Mouse (Mus musculus): ENCODE data around the gene Capn12. TPM values are rescaled to one million over a fixed set of nuclear protein-coding genes. Genes with fewer than 3 reads are reported as not detected.

Capn12 gene
- total RNA-seq (2015; ENCODE audit: low replicate concordance): not detected in 2 replicates
- total RNA-seq (2017; ENCODE audit: low replicate concordance): 1.2 TPM in 1 of 2 replicates, not detected in the other

DNA sequence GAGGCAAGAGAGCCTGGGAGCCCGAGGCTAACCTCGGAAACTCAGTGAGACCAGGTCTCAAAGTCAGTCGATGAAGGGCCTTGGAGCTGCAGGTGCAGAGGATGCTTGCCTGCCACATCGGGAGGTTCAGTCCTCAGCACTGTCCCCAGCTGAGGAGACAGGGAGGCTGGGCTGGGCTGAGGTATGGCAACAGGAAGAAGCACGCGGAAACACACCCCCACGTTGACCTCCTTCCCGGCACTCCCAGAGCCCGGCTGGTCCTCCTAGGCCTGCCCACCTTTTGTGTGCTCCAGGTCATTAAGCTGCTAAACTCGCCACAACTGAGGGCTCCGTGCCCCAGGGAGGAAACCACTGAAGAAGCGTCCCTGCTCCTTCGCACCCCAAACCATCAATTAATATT is at the start of gene Capn12:
Capn12 (plus strand) TSS at position 224 of the 400 bp plus-strand sequence.
- ATAC-seq (replicated peaks; ENCODE audit: low FRiP score, poor library complexity, severe bottlenecking): no peak

DNA sequence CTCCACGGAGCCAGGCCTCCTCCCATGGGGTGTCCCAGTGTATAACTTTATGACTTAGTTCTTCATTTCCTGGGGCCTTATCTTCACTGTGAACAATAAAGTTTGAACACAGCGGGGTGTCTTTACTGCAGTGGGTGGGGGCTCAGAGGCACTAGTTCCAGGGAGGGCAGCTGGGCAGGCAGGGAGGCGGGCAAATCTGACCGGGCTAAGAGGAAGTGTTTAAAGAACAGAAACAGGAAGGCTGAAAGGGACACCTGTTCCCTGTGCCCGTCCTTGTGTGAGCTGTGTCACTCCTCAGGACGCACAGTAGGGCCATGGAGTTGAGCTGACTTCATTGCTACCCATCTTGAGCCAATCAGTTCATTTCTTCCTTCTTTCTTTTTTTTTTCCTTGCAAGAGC is 49.1 kb upstream of the Capn12 start:
- ATAC-seq (replicated peaks; ENCODE audit: low FRiP score, poor library complexity, severe bottlenecking): no peak

DNA sequence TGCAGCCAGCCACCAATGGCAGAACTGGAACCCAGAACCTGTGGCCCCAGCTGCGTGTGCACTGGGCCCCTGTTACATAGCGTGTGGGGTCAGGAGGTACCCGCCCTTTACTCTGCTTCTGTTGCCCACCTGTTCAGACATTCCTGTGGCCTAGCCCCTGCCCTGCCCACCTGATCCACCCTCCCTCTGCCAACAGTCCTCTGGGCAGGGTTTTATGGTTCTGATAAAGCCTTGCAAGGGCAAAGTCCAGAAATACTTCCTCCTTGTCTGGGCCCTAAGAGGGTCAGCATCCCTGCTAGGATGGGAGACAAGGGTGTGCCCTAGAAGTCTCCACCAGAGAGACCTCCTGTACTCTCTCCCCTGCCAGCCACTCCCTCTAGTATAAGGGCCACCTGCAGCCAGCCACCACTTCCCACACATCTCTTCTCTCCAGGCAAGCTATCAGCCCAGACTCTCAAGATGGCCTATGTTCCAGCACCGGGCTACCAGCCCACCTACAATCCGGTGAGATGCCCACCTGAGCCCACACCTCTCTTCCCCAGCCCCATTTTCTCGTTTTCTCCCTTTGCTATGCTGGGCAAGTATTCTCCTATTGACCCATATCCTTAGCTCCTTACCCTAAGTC is 47.4 kb upstream of the Capn12 start, which contains the start of gene Lgals4:
Lgals4 (plus strand) TSS at position 132 of the 625 bp plus-strand sequence.
- no peak for ATAC-seq (replicated peaks; ENCODE audit: low FRiP score, poor library complexity, severe bottlenecking)

DNA sequence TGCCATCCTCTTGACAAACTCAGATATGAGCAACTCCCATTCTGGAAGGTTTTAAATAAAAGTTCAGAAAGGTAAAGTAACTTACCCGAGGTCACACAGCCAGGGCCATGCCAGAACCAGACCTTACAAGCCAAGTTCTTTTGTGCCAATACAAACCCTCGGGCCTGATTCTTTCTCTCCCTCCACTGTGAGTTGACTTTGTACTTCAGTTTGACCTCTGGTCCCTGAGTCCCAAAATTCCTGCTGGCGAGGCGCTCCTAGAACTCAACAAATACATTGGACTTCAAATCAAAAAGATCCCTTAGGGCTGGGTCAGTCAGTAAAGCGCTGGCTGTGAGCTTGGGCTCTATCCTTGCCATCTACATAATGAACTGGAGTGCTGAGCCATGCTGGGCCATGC is 44.3 kb upstream of the Capn12 start:
- no peak for ATAC-seq (replicated peaks; ENCODE audit: low FRiP score, poor library complexity, severe bottlenecking)

DNA sequence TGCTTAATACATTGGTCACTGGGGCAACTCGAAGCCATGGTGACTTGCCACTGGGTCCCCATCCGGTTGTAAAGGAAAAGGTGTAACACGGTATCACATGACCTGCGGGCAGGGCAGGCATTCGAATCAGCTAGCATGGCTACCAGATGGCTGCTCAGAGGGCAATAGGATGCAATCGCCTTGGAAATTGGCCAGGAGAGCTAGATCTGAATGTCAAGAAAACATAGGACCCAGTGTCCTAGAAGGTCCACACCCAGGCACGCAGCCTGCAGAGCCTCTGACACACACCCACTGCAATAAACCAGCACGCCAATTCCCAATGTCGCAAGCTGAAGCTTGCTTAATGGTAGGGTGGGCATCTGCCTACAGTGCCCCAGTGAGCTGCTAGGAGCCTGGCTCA is 42.9 kb upstream of the Capn12 start:
- ATAC-seq (replicated peaks; ENCODE audit: low FRiP score, poor library complexity, severe bottlenecking): no peak

DNA sequence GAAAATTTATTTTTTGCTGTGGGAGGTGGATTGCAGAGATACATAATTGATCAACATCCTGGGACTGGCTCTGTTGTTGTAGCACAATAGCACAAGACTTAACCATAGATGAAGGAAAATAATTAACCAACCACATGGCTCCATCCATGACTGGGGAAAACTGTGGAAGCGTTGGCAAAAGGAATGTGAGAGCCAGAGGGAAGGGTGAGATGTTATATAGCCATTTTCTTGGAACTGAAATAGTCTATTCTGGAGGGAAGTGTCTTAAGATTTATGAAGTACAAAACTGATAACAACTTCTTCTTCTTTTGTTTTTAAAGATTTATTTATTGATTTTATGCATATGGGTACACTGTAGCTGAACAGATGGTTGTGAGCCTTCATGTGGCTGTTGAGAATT is 33.9 kb upstream of the Capn12 start:
- no peak for ATAC-seq (replicated peaks; ENCODE audit: low FRiP score, poor library complexity, severe bottlenecking)

DNA sequence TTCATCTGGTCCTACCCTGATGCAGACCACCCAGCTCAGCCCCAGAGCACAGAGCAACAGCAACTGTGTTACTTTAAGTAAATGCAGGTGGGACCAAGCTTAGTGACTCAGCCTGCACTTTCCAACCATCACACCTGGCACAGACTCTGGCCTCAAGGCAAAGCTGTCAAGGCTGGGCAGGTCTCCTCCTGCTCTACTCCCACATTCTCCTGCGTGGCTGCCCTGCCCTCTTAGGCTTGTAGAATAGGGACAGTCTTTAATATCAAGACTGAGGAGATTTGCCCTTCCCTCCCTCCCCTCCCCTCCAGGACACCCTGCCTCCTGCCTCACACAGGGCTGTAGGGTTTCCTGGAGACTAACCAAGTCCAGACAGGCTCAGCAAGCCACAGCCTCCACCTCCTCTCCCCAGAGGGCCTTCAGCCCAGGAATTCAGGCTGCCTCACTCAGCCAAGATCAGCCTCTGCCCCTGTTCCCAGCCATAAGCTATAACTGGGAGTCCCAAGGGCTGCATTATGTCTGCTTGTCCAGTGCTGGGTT is 31.5 kb upstream of the Capn12 start:
- no peak for ATAC-seq (replicated peaks; ENCODE audit: low FRiP score, poor library complexity, severe bottlenecking)

DNA sequence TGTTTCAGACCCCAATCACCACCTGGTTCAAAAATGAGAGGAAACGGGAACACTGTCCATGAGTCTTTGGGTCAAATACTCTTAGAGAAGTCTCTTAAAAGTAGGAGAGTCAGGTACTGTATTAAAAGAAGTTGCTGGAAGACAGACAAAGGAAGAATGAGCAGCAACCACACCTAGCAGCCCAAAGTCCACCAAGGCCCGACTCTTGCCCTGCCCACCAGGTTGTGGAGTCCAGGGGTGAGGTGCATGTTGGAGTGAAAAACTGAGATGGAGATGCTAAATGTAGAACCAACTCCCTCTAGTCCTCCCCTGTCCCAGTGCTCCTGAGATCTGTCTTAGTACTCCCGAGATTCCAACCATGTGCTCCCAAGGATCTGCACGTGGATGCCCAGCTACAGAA is 30.6 kb upstream of the Capn12 start:
- ATAC-seq (replicated peaks; ENCODE audit: low FRiP score, poor library complexity, severe bottlenecking): no peak

DNA sequence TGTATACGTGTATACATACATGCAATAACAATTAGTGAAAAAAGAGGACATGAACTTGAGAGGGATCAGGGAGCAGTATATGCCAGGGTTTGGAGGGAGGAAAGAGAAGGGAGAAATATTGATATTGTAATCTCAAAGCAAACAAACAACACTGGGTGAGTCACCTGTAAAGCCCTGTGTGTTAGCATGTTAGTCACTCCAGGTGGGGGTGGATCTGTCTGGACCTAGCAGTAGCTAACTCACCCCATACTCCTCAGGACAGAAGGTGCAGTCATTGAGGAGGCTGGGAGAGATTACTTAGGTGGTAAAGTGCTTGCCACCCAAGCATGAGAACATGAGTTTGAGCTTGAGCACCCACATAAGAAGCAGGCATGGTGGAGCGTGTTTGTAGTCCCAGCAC is 21.3 kb upstream of the Capn12 start:
- ATAC-seq (replicated peaks; ENCODE audit: low FRiP score, poor library complexity, severe bottlenecking): no peak

DNA sequence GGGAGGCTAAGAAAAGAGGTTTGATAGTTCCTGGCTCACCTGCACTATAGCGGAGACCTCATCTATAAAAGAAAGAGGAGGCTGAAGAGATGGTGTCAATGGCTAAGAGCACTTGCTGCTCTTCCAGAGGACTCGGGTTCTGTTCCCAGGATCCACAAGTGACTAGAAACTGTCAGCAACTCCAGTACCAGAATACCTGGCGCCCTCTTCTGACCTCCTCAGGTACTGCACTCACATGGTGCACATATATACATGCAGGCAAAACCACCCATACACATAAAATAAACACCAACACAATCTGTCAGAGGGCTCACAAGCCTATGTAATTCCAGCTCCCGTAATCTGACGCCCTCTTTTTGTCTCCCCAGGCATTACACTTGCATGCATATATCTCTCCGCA is 20.3 kb upstream of the Capn12 start:
- ATAC-seq (replicated peaks; ENCODE audit: low FRiP score, poor library complexity, severe bottlenecking): no peak

DNA sequence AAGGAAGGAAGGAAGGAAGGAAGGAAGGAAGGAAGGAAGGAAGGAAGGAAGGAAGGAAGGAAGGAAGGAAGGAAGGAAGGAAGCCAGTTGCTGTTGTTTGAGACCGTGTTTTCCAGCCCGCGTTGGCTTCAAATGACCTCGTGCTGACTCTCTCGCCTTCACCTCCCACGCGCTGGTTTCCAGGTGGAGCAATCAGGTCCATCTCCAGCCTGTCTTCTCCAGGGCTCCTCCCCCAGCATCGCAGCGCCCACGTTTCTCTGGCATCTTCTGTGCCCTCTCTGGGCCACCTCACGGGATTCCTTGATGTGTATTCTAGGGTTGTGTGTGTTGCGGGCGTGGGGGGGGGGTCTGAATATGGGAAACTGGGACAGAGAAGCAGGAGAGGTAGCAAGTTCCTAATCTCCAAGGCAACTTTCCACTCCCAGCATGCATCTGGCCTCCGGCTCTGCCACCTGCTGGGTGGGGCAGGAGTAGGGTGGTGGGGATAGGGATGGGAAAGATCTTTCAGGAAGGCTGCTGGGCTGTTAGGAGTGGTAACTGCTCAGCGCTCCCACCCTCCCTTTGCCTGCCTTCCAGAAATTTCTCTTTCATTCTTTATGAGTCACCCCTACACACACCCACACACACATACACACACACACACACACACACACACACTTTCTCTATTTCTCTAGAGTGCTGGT is 18.3 kb upstream of the Capn12 start:
- no peak for ATAC-seq (replicated peaks; ENCODE audit: low FRiP score, poor library complexity, severe bottlenecking)

DNA sequence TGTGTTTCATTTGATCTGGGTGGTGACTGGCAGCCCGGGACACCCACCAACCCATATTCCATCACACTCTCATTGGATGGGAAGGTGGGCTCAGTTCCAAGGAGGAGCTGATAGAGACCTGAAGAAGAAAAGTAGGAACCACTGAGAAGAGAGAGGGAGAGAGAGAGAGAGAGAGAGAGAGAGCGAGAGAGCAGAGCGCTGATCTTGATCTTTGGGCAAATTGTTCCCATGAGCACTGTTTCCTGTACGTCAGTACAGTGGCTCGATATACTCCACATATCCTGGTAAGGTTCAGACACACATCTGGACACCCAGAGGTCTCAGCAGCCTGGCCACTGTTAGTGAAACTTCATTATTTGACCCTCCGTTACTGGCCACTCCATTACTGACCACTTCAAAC is 17.7 kb upstream of the Capn12 start, which contains the start of gene Lgals7:
Lgals7 (plus strand) TSS at position 314 of the 400 bp plus-strand sequence.
- ATAC-seq (replicated peaks; ENCODE audit: low FRiP score, poor library complexity, severe bottlenecking): no peak

DNA sequence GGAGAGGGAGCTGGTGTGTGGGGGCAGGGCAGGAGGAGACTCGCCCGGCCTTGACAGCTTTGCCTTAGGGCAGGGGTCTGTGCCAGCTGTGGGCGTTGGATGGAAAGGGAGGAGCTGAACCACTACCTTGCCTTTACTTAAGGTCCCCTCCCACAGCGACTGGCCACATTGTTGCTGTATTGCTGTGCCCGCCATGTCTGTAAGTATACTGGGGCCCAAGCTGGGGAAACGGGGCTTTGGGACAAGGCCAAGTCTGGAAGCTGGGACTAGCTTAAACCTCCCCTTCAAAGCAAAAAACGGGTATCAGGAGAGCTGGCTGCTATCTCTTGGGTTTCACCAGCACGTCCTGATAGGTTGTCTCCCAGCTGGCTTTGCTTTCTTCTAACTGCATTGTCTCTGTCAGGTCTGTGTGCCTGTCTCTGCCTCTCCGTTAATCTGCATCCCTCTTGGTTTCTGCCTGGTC is 16.9 kb upstream of the Capn12 start:
- ATAC-seq (replicated peaks; ENCODE audit: low FRiP score, poor library complexity, severe bottlenecking): no peak

DNA sequence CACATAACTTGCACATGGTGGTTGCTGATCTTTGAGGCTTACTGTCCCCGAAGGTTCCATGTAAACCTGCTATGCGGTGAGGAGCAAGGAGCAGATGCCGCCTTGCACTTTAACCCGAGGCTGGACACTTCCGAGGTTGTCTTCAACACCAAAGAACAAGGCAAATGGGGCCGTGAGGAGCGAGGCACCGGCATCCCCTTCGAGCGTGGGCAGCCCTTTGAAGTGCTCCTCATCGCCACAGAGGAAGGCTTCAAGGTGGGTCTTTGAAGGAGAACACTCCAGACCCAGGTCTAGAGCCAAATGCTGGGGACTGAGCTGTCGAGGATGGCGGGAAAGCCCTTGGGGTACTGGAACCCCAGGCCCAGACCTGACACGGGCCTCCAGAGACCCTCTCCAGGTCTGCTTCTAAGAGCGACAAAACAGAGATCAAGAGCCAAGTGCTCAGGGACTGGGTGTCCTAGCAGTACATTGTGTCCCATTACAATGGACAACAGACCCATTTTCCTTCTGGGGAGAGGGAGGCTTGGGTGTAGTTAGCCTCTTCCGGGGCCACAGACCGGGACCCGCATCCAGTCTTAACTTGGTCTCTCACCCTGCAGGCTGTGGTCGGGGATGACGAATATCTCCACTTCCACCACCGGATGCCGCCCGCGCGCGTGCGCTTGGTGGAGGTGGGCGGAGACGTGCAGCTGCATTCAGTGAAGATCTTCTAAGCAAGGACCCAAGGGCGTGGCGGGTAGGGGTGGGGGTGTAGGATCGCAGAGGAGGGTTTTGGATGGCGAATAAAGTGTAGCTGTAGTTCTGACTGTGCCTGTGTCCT is 15.5 kb upstream of the Capn12 start:
- ATAC-seq (replicated peaks; ENCODE audit: low FRiP score, poor library complexity, severe bottlenecking): no peak

DNA sequence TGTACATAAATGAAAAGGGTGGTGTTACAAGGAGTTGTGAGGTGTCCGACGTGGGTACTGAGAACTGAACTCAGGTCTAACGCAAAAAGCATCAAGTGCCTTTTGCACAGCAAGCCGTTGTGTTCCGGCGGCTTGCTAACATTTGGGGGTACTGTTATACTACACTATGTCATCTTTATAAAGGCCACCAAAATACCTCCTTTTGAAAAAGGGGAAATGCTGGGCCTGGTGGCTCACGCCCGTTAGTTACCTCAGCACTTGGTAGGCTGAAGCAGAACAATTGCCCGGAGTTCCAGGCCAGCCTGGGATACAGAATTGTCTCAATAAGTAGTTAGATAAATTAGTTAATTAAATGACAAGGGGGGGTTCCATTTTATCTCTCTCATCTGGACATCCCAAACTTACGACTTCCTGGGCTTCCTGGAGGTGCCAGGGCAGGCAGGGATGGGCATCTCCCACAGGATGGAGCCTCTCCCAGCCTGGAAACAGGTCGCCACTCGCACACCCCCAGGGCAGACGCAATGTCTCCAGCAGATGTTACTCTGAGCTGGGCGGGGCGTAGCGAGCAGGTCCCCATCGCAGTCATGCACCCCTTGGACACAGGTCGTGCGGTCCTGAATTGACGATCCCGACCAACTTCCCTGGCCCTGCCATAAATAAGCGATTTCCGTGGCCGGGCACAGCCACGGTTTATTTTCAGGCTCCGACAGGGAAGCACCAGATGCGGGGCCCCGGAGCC is 14.3 kb upstream of the Capn12 start:
- ATAC-seq (replicated peaks; ENCODE audit: low FRiP score, poor library complexity, severe bottlenecking): no peak

DNA sequence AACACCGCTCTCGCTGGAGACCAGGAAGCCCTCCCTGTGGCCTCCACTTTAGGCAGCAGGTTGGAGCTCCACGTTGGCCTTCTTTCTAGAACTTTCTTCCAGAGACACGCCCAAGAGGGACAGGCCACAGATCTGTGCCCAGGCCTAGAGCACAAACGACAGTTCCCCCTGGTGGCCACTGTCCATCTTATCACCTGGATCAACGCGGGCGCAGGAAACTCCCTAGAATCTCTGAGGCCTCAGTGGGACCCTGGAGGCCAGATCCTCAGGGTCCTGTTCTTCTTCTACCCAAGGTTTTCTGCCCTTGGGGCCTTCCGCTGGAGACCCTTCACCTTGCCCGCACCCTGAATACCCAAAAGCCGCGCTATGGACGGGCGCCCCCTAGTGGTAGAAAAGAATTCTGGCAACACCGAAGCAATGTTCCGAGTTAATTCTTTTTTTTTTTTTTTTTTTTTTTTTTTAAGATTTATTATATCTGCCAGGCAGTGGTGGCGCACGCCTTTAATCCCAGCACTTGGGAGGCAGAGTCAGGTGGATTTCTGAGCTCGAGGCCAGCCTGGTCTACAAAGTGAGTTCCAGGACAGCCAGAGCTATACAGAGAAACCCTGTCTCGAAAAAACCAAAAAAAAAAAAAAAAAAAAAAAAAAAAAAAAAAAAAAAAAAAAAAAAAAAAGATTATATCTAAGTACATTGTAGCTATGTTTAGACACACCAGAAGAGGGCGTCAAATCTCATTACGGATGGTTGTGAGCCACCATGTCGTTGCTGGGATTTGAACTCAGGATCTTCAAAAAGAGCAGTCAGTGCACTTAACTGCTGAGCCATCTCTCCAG is 13.5 kb upstream of the Capn12 start:
- peak; percentile 84 for ATAC-seq (replicated peaks; ENCODE audit: low FRiP score, poor library complexity, severe bottlenecking)

DNA sequence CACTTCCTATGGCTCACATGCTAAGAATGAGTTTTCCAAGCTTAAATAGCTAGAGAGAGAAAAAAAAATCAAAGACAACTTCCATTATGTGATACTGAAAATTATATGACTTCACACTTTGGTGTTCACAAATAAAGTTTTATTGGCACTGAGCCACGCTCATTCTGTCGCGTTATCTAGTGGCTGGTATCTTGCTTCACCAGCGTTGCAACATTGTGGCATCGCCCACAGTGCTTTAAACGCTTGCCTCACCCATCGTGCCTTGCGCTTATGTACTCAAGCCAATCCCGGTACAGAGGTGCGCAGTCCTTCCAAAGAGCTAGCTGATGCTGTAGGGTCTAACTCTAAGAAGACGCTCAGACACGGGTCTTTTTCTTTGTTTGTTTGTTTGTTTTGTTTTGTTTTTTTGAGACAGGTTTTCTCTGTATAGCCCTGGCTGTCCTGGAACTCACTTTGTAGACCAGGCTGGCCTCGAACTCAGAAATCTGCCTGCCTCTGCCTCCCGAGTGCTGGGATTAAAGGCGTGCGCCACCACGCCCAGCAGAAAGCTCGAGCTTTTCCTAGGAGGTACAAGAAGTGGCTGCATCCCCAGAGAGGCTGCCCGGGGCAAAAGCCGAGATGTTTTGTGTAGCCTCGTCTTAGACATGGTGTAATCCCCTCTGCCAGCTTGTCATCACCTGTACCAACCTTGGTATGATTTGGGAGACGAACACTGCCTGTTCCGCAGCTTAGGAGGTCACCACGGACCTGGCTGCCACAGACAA is 10.1 kb upstream of the Capn12 start:
- peak; percentile 65 for ATAC-seq (replicated peaks; ENCODE audit: low FRiP score, poor library complexity, severe bottlenecking)

DNA sequence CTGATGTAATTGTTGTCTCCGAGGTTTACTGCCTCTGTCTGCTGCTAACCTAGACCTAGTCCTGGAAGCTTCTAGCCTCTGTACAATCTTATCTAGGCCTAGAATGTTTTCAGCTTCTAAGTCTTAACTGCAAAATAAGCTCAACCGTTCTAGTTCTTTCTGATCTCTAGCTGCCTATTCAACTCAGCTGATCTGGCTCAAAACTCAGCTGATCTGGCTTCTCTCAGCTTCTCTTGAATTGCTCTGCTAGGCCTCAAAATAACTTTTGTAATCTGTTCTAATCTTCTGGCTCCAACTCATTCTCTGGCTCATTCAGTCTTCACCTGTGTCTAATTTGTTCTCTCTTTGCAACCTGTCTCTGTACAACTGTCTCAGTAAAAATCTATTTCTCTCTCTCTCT is 6.7 kb upstream of the Capn12 start:
- ATAC-seq (replicated peaks; ENCODE audit: low FRiP score, poor library complexity, severe bottlenecking): no peak
